26 mouse cellular contexts compared by ENCODE assay signal in the genomic region with DNA sequence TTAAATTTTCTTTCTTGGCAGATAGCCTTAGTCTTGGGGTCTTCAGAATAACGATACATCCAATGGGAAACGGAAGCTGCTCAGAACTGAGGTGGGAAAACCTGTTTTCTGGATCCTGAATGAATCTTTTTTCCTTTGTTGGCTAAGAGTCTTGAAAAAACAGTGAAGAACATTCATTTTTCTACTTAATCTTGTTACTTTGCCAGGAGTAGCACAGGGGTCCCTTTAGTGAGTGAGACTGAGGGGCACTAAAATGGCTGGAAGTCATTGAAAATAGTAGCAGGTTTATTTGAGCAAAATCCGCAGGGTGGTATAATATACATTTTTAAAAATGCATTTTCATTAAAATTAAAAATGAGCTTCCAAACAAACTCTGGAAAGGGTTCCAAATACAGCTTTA.
"Had no signal": no experiment of that assay in that cellular context is flagged by ENCODE, and none has a peak within 500 bp of the region (broad histone marks: within the 10 kb centered on the region; RNA-seq: fewer than 3 reads in every experiment).

No protein-coding gene starts in this region.

- DNase-seq: gastrocnemius, postnatal 14 days; gastrocnemius, postnatal 36 days; heart, adult 11 months; heart, adult 2 months; heart, postnatal 14 days; heart, postnatal 36 days; kidney, adult 11 months; kidney, adult 2 months; kidney, adult 9 months; kidney, postnatal 14 days; kidney, postnatal 36 days; layer of hippocampus, postnatal 36 days; left cerebral cortex, postnatal 4 days had no signal

- H3K9ac ChIP-seq: heart, embryonic 13.5 days; heart, embryonic 15.5 days; hindbrain, embryonic 13.5 days; hindbrain, embryonic 15.5 days; kidney, embryonic 15.5 days; limb, embryonic 13.5 days; limb, embryonic 15.5 days; liver, embryonic 12.5 days; liver, embryonic 14.5 days had no signal

- H3K27ac ChIP-seq: heart, adult 2 months; heart, embryonic 13.5 days; heart, embryonic 15.5 days; hindbrain, embryonic 13.5 days; hindbrain, embryonic 15.5 days; hindbrain, postnatal 0 days; kidney, embryonic 15.5 days; kidney, postnatal 0 days; limb, embryonic 13.5 days; limb, embryonic 15.5 days; liver, embryonic 12.5 days; liver, embryonic 14.5 days had no signal

- ATAC-seq: hindbrain, postnatal 0 days; intestine, embryonic 16.5 days; liver, embryonic 12.5 days had no signal

- H3K4me3 ChIP-seq: heart, adult 2 months; heart, embryonic 13.5 days; heart, embryonic 15.5 days; hindbrain, embryonic 13.5 days; hindbrain, embryonic 15.5 days; kidney, embryonic 15.5 days; limb, embryonic 13.5 days; limb, embryonic 15.5 days; liver, embryonic 12.5 days had no signal

- H3K27me3 ChIP-seq: heart, embryonic 13.5 days; heart, embryonic 15.5 days; hindbrain, embryonic 13.5 days; hindbrain, embryonic 15.5 days; kidney, embryonic 15.5 days; limb, embryonic 13.5 days; limb, embryonic 15.5 days; liver, embryonic 12.5 days had no signal

- H3K36me3 ChIP-seq: heart, embryonic 13.5 days; heart, embryonic 15.5 days; hindbrain, embryonic 13.5 days; hindbrain, embryonic 15.5 days; kidney, embryonic 15.5 days; limb, embryonic 13.5 days; limb, embryonic 15.5 days; liver, embryonic 12.5 days had no signal

- H3K9me3 ChIP-seq: heart, embryonic 13.5 days; heart, embryonic 15.5 days; hindbrain, embryonic 13.5 days; hindbrain, embryonic 15.5 days; kidney, embryonic 15.5 days; limb, embryonic 13.5 days; limb, embryonic 15.5 days; liver, embryonic 12.5 days had no signal

- H3K4me2 ChIP-seq: heart, embryonic 11.5 days; heart, embryonic 13.5 days; heart, embryonic 15.5 days; hindbrain, embryonic 13.5 days; hindbrain, embryonic 15.5 days; kidney, embryonic 15.5 days; limb, embryonic 13.5 days; limb, embryonic 15.5 days; liver, embryonic 12.5 days had no signal

- H3K4me1 ChIP-seq: heart, embryonic 13.5 days; heart, embryonic 15.5 days; hindbrain, embryonic 13.5 days; hindbrain, embryonic 15.5 days; kidney, embryonic 15.5 days; limb, embryonic 15.5 days; liver, embryonic 12.5 days had no signal
